Mouse (Mus musculus): ENCODE results near the gene Fbxl22.

The Fbxl22 gene

DNA sequence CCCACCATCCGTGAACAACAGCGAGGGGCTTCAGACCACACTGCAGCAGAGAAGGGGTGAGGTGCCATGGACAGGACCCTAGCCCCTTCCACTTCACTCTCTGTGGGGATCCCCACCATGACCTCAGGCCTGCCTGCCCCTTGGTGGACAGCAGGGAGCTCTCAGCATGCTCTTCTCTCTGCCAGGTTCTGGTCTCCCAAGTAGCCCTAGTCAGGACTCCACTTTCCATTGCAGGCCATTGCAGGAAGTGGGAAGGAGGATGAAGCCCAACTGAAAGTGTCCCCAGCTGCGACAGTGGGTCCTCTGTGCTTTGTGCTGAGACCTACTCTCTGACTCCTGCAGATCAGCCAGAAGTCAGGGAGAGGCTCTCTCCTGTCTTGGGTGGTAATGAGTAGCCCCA, 6.7 kb downstream of the Fbxl22 start:
- no peak for DNase-seq (ENCODE audit: low read depth, low spot score)

DNA sequence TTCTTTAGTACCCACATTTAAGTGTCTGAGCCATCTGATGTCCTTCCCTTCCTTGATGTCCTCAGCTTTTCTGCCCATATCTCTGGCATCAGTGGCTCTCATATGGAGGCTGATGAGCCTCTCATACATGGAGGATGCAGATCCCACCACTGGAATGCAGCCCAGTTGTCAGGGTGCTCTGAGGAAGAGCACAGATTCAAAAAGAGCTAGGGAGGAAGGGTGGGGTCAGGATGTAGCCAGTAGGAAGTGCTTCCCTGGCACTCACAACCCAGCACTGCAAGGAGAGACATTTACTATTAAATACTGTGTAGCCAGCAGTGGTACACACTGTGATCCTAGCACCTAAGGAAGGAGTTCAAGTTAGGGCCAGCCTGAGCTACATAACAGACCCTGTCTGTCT, 8.0 kb downstream of the Fbxl22 start:
- DNase-seq (ENCODE audit: low read depth, low spot score), result no peak

DNA sequence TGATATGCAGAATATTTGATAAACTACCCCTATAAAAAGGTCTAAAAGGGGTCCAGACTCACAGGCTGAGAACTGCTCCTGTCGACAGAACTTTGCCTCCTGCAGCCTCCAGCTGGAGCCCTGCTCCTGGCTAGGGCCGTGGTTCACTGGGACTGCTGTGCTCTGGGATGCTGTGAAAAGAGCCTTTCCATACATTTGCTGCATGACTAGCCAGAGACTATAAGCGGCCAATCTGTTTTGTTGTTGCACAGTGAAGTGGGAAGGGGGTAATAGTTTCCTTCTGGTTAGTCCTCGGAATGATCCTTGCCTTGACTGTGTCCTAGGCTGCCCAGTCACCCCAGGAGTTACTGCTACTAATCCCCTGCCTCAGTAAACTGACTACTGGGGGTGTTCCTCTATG, 8.4 kb downstream of the Fbxl22 start:
- no peak for DNase-seq (ENCODE audit: low read depth, low spot score)

DNA sequence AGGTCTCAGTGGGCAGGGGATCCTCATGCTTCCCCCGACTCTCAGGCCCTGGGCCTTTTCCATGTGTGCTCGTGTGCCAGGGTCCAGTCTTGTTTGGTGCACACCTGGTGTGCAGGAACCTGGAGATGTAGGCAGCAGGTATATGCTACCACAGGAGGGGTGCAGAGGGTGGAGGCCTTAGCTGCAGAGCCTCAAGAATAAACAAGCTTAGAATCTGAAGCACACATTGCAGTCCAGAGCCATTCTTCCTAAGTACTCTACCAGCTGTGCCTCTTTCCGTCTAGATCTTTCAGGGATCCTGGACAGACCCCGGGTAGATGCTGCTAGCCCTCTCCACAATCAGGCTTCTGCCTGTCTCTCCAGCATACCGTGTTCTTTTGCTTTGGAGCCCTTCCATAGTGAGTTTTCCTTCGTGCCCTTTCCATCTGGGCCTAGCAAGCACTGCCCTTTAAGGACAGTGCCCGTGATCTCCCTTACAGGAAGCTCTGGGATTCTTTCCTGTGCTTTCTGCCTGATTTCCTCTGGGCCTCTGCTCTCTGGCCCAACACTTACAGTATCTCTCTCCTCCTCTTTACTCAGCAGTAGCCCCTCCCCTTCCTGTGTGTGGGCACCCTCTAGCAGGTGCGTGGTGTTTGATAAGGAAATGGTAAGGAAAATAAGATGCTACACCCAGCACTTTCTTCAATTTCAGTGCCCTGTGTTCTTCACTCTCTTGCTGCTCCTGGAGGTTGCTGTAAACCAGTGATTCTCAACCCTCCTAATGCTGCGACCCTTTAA, 9.1 kb downstream of the Fbxl22 start:
- no peak for DNase-seq (ENCODE audit: low read depth, low spot score)

DNA sequence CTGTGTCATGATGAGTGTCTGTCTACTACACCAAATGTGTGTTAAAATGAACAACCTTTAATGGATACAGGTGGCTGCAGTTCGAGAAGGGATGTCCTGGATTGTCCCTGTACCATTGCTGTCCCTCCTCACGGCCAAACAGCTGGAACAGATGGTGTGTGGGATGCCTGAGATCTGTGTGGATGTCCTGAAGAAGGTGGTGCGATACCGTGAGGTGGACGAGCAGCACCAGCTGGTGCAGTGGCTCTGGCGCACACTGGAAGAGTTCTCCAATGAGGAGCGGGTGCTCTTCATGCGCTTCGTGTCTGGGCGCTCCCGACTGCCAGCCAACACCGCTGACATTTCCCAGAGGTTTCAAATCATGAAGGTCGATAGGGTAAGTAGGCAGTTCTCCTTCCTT, 9.9 kb downstream of the Fbxl22 start:
- DNase-seq (ENCODE audit: low read depth, low spot score), result no peak

DNA sequence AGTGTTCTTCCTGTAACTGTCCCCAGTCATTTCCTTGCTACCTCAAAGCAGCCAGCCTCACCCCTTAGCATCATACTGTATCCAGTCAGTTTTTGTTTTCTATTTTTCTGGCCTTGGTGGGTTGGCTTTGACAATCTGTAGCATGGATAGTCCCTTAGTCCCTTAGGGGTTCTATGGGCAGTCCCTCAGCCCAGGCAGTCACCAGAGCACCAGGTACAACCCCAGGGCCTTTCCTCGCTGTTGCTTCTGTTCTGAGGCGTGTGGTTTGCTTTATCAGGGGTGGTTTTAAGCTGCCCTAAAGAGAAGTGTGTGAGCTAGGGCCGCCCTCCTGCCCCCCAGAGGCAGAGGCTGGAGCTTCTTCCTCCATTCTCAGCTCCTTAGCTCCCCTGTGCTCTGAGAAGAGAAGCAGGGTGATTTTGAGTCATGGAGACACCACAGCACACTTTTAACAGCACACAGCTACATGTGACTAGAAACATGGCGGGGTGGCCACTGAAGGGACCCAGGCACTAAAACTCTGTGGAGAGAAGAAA, 10.4 kb downstream of the Fbxl22 start:
- DNase-seq (ENCODE audit: low read depth, low spot score), result no peak

DNA sequence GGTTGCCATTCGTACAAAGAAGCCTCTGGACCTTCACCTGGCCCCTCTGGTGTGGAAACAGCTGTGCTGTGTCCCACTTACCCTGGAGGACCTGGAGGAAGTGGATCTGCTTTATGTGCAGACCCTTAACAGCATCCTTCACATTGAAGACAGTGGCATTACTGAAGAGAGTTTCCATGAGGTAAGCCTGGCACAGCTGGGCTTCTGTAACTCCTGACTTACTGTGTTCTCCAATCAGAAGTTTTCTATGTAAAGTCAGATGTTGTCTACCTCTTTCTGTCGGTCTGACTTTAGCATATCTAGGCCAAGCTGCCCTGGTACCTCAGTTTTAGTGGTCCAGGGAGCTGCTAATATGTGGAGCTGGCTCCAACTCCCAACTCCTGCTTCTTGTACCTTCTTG, 13.1 kb downstream of the Fbxl22 start:
- DNase-seq (ENCODE audit: low read depth, low spot score), result no peak

DNA sequence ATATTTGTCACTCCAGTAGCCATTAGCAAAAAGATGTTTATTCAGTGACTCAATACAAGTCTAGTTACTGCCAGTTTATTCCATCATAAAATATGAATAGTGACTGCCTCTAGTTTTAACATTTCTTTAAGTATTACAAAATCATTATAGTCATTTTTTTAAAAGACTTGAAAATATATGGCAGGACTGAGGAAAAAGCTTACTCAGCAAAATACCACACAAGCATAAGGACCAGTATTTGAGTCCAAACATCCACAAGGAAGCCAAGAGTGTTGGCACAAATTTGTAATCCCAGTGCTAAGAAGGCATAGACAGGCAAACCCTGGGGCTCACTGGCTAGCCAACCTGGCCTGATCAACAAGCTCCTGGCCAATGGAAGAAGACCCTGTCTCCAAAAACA, 20.4 kb downstream of the Fbxl22 start:
- no peak for DNase-seq (ENCODE audit: low read depth, low spot score)

DNA sequence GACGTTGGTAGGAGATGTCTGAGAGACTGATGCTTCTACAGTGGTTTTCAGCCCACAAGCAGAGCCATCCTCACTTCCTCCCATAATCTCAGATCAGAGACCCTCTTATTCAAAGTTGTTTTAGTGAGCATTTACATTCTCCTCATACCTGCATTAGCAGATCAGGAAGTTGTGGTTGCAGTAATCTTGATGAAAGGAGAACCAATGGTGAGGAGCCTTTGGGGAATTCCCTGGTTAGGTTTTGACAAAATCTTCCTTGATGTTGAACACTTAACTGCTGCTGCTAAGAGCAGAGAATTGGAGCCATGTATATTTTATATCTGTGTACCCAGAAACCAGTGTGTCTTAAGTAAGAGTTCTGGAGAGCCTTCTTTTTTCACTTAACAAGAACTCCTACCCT, 22.0 kb downstream of the Fbxl22 start:
- DNase-seq (ENCODE audit: low read depth, low spot score), result no peak

DNA sequence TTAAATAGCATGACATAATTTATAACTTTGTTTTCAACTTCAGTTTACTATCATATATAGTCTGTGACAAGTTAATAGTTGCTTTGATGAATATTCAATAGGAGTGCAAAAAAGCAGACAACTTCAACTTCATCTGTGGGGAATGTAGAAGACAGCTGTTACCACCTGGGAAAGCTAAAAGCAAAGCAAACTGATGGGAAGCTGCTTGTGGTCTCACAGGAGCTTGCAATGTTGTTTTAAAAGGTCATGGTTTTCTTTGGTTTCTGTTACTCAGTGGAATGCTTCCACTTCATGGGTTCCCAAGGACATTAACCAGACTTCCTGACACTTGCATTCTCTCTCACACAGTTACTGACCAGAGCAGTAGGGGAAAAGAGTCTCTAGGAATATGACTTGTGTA, 25.6 kb downstream of the Fbxl22 start:
- DNase-seq (ENCODE audit: low read depth, low spot score), result no peak

DNA sequence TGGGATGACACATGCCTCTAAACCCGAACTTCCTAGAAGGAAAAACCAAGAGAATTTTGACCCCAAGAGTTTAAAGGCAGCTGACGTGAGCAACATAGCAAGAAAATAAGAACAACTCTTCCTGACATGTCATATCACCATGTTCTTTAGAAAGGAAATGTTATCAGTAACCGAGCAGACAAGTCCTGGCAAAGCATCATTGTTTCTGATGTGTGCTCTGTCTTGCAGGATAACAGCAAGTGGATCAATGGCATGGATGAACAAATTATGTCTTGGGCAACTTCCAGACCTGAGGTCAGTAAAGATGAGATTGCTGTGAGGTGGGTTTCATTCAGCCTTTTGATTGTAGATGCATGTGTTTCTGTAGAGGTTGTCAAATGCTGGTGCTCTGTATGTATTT, 31.0 kb downstream of the Fbxl22 start:
- DNase-seq (ENCODE audit: low read depth, low spot score), result no peak

DNA sequence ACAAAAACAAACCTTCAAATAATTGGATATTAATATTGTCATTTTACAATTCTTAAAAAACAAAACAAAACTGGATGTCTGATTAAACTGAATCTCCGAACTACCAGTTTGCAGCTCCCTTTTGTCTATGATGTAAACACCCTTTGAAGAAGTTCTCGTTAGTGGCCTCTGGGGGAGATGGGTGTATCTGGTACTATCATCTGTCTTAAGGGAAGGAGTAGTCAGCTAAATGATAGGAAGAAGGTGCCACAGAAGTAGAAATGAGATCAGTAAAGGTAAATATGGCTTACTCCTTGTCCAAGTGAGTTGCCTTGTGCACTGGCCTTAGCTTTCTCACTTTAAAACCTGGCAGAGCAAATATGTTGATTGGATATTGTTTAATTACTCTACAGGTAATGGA, 36.6 kb downstream of the Fbxl22 start:
- no peak for DNase-seq (ENCODE audit: low read depth, low spot score)

DNA sequence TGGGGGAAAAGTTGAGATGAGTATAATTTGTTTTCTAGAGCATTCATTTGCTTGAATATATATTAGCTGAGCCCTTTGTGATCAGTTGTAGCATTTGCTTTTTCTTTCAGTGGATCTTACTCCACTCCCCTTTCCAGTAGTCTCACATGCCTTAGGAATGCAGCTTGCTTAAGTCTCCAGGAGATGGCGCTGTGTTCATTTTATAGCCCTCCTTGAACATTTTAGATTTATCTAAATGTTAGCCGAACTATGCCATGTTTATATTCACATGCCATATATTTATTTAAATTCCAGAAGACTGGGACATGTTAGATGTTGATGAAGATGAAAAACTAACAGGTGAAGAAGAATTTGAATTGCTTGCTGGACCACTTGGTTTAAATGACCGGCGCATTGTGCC, 49.3 kb downstream of the Fbxl22 start:
- no peak for DNase-seq (ENCODE audit: low read depth, low spot score)

Measured in WW6 (cell line).